Mouse (Mus musculus) cerebellum, adult 2 months (tissue): Measurements from ENCODE around the gene Nid1.

Source experiments
- CTCF ChIP-seq: fragments of 200-500 bp; IDR thresholded peaks from 2 replicates; pipeline ENCODE4 v1.5.1; 2011; ENCODE audit warnings: low read depth, mild to moderate bottlenecking, control low read depth, low read length, moderate library complexity, borderline replicate concordance; ENCODE audit not compliant: insufficient read depth
- POLR2A ChIP-seq: fragments of 200-500 bp; IDR thresholded peaks from 2 replicates; pipeline ENCODE4 v1.6.1; 2011; ENCODE audit warnings: low read length, control low read depth, borderline replicate concordance; ENCODE audit not compliant: insufficient read depth

GRCm38 (mm10) chr13:13505063-13505462 is 67.7 kb downstream of the Nid1 start:
- TF ChIP-seq CTCF (no peak), POLR2A (no peak)
